Mouse (Mus musculus) small intestine, adult 2 months (tissue): ENCODE data around the gene Hrh2.

Experiments used
- CTCF ChIP-seq: fragments of 200-500 bp; IDR thresholded peaks from 2 replicates; pipeline ENCODE4 v1.5.1; 2012; ENCODE audit warnings: low read depth, mild to moderate bottlenecking, control low read depth, inconsistent platforms, low read length, moderate library complexity, mixed read lengths; ENCODE audit not compliant: insufficient replicate concordance, insufficient read length; ENCODE audit errors: extremely low read depth
- POLR2A ChIP-seq: fragments of 200-500 bp; IDR thresholded peaks from 2 replicates; pipeline ENCODE4 v1.6.1; 2012; ENCODE audit warnings: low read depth, mild to moderate bottlenecking, control low read depth, inconsistent platforms, low read length, moderate library complexity

DNA sequence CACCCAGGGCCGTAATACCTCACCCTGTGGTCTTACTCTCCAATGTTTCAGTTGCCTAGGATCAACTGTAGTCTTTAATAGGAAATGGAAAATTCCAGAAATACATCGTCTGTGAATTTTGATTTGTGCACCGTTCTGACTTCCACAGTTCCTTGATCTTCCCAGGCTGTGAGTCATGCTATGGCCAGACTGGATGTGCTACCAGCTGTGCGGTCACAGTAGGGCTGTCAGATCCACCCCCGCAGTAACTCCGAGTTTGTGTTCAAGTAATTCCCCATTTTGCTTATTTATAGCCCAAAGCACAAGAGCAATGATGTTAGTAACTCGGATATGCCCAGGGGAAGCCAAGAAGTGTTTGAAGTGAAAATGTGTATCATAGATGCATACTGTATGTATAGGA, 88.4 kb downstream of the Hrh2 start:
- TF ChIP-seq CTCF (no peak), POLR2A (no peak)
